Mouse (Mus musculus) G1E (cell line): Measurements from ENCODE around the gene Slc10a7. TPM values are rescaled to one million over a fixed set of nuclear protein-coding genes. Genes with fewer than 3 reads are reported as not detected.
"Not testable (repeated sequence)": the region's sequence is repeated elsewhere in the genome, so short reads cannot be mapped to it uniquely, and the experiment has no call there.

Source experiments
- ATAC-seq: 2 replicates; pipeline ENCODE4 v1.8.0; 2016; ENCODE audit warnings: mild to moderate bottlenecking; ENCODE audit not compliant: insufficient number of reproducible peaks, poor library complexity, low FRiP score, severe bottlenecking; ENCODE audit errors: extremely low read depth
- DNase-seq: peaks from one replicate; pipeline ENCODE4 v3.0.0; 2012; ENCODE audit warnings: low spot score
- H3K27me3 ChIP-seq: 2 replicates; pipeline ENCODE4 v1.6.1; 2012; ENCODE audit warnings: mild to moderate bottlenecking, low read length, inconsistent platforms; ENCODE audit not compliant: insufficient read depth
- H3K36me3 ChIP-seq: replicated peaks from 2 replicates; pipeline ENCODE3; 2012; ENCODE audit warnings: mild to moderate bottlenecking, inconsistent platforms
- H3K4me1 ChIP-seq: 2 replicates; pipeline ENCODE4 v1.6.1; 2012; ENCODE audit warnings: low read depth, low read length, inconsistent platforms, mixed read lengths; ENCODE audit not compliant: insufficient read depth
- H3K4me3 ChIP-seq: 2 replicates; pipeline ENCODE4 v1.5.1; 2012; ENCODE audit warnings: low read depth, mild to moderate bottlenecking, inconsistent platforms, low read length, moderate library complexity, mixed read lengths
- H3K9me3 ChIP-seq: replicated peaks from 2 replicates; pipeline ENCODE4 v1.6.1; 2012; ENCODE audit warnings: inconsistent platforms
- CTCF ChIP-seq: IDR thresholded peaks from 2 replicates; pipeline ENCODE4 v1.5.1; 2012; ENCODE audit warnings: low read depth, low read length, inconsistent platforms, mixed read lengths
- GATA1 ChIP-seq: IDR thresholded peaks from 2 replicates; pipeline ENCODE4 v1.6.1; 2012; ENCODE audit warnings: borderline replicate concordance, low read length, inconsistent platforms, mixed read lengths
- GATA2 ChIP-seq: IDR thresholded peaks from 2 replicates; pipeline ENCODE4 v1.6.1; 2012; ENCODE audit warnings: low read depth, low read length, inconsistent platforms, borderline replicate concordance
- POLR2AphosphoS5 ChIP-seq: IDR thresholded peaks from 2 replicates; pipeline ENCODE4 v1.6.1; 2012; ENCODE audit warnings: low read depth, low read length, inconsistent platforms; ENCODE audit not compliant: insufficient replicate concordance
- TAL1 ChIP-seq: conservative IDR thresholded peaks from 2 replicates; pipeline ENCODE4 v1.6.1; 2012; ENCODE audit warnings: low read depth, low read length, inconsistent platforms, mixed read lengths
- polyA plus RNA-seq: library from polyadenylated mRNA; stranded (reverse); fragments of >175 nt; gene quantifications from 2 replicates; pipeline ENCODE4 v1.2.3, GENCODE M21; 2012
- total RNA-seq, 2 experiments: library from RNA; stranded (forward) in 1 of 2; stranded (reverse) in 1 of 2; fragments of 200-1000 nt in 1 of 2; fragments of >200 nt in 1 of 2; fragmentation: Nextera tagmentation in 1 of 2; gene quantifications; 2 replicates each; pipeline ENCODE4 v1.2.3; 2014 to 2017

Gene Slc10a7
- total and polyA plus RNA-seq, 3 experiments: 9.0 to 39.1 (median 22.2) TPM

GRCm38 (mm10) chr8:78514706-78515105, 5.6 kb downstream of the Slc10a7 start:
- Histone ChIP-seq H3K36me3 (peaks cover 65% of the 10 kb centered on the region), H3K9me3 (no peaks in the 10 kb centered on the region), H3K4me1 (peaks cover 11% of the 10 kb centered on the region; the same call in 1 of the 2 replicates), H3K4me3 (no peak overlapping the region), H3K27me3 (no peaks in the 10 kb centered on the region)
- no peak for ATAC-seq
- DNase-seq: no peak
- no peak for TF ChIP-seq TAL1
- TF ChIP-seq POLR2AphosphoS5: no peak
- TF ChIP-seq GATA2: no peak
- no peak for TF ChIP-seq GATA1
- TF ChIP-seq CTCF: no peak

- Histone ChIP-seq H3K4me1 (peaks cover 9% of the 10 kb centered on the region; the same call in 1 of the 2 replicates), H3K4me3 (no peak overlapping the region), H3K27me3 (no peaks in the 10 kb centered on the region), H3K9me3 (no peaks in the 10 kb centered on the region), H3K36me3 (peaks cover 69% of the 10 kb centered on the region)
- no peak for DNase-seq
- TF ChIP-seq GATA2 (no peak), GATA1 (no peak), TAL1 (no peak), CTCF (no peak), POLR2AphosphoS5 (no peak)
- no peak for ATAC-seq
These were observed 6.0 kb downstream of the Slc10a7 start for GRCm38 (mm10) chr8:78515132-78515531.

GRCm38 (mm10) chr8:78533981-78534380, 24.8 kb downstream of the Slc10a7 start:
- H3K4me1 ChIP-seq: no peaks in the 10 kb centered on the region
- no peak overlapping the region for H3K4me3 ChIP-seq
- H3K9me3 ChIP-seq: no peaks in the 10 kb centered on the region
- ATAC-seq (no peak), DNase-seq (no peak)
- TF ChIP-seq TAL1 (no peak), CTCF (no peak), GATA1 (no peak), POLR2AphosphoS5 (no peak), GATA2 (no peak)
- H3K27me3 ChIP-seq: no peaks in the 10 kb centered on the region
- peaks cover 88% of the 10 kb centered on the region for H3K36me3 ChIP-seq

- Histone ChIP-seq H3K4me3 (no peak overlapping the region), H3K27me3 (no peaks in the 10 kb centered on the region), H3K4me1 (no peaks in the 10 kb centered on the region), H3K9me3 (no peaks in the 10 kb centered on the region), H3K36me3 (peaks cover 84% of the 10 kb centered on the region)
- DNase-seq: no peak
- TF ChIP-seq CTCF: no peak
- no peak for ATAC-seq
These were observed 27.6 kb downstream of the Slc10a7 start for GRCm38 (mm10) chr8:78536716-78537115.

- Histone ChIP-seq H3K4me1 (no peaks in the 10 kb centered on the region), H3K9me3 (no peaks in the 10 kb centered on the region), H3K4me3 (no peak overlapping the region), H3K27me3 (no peaks in the 10 kb centered on the region), H3K36me3 (peaks cover 86% of the 10 kb centered on the region)
- ATAC-seq (no peak), DNase-seq (no peak)
- TF ChIP-seq GATA2 (no peak), TAL1 (no peak), POLR2AphosphoS5 (no peak), GATA1 (no peak), CTCF (no peak)
These were observed 28.6 kb downstream of the Slc10a7 start for GRCm38 (mm10) chr8:78537795-78538194.

GRCm38 (mm10) chr8:78542670-78543069, 33.5 kb downstream of the Slc10a7 start:
- not testable (repeated sequence) for H3K4me1 ChIP-seq

GRCm38 (mm10) chr8:78543621-78544020, 34.5 kb downstream of the Slc10a7 start:
- H3K27me3 ChIP-seq: no peaks in the 10 kb centered on the region
- H3K4me3 ChIP-seq: no peak overlapping the region
- peaks cover 78% of the 10 kb centered on the region for H3K36me3 ChIP-seq
- peaks cover 4% of the 10 kb centered on the region; the same call in 1 of the 2 replicates for H3K4me1 ChIP-seq
- DNase-seq: no peak
- no peak for ATAC-seq
- TF ChIP-seq POLR2AphosphoS5: no peak
- TF ChIP-seq GATA1: no peak
- no peak for TF ChIP-seq CTCF
- no peak for TF ChIP-seq TAL1
- H3K9me3 ChIP-seq: no peaks in the 10 kb centered on the region

More at GRCm38 (mm10) chr8:78542670-78543069, 33.5 kb downstream of the Slc10a7 start:
- not testable (repeated sequence) for H3K4me3 ChIP-seq, DNase-seq, H3K27me3 ChIP-seq, ATAC-seq, H3K9me3 ChIP-seq
- peaks cover 78% of the 10 kb centered on the region for H3K36me3 ChIP-seq
